Mouse (Mus musculus): ENCODE results near the gene Kpna3.

- TF ChIP-seq HCFC1 (IDR thresholded peaks at IDR 0.05; ENCODE audit: borderline replicate concordance, insufficient read depth, low read length) (no peak), MAFK (IDR thresholded peaks at IDR 0.05; ENCODE audit: insufficient read depth, low read depth, low read length) (no peak)
Observed at GRCm38 (mm10) chr14:61321200-61321599, 118.5 kb downstream of the Kpna3 start.
